In genomic region chr11:113731945-113732612, GRCm38 (mm10) we compare ENCODE assay signal across 18 mouse cellular contexts. TPM values are rescaled to one million over a fixed set of nuclear protein-coding genes. Genes with fewer than 3 reads are reported as not detected.
A peak's percentile ranks its signal among the peaks of the same experiment; 100 is the strongest.
DNase-seq lines count a peak whose midpoint lies in the region; ATAC-seq and TF ChIP-seq lines count a peak whose summit lies in the region.
"Had no signal": no experiment of that assay in that cellular context is flagged by ENCODE, and none has a peak within 500 bp of the region (broad histone marks: within the 10 kb centered on the region; RNA-seq: fewer than 3 reads in every experiment).

No protein-coding gene starts in this region.

- H3K36me3 ChIP-seq in intestine, postnatal 0 days (ENCODE audit: control insufficient read depth, insufficient read depth) = peaks cover 36% of the 10 kb centered on the region
- H3K36me3 ChIP-seq in intestine, embryonic 15.5 days = peaks cover 23% of the 10 kb centered on the region
- peaks cover 27% of the 10 kb centered on the region for H3K36me3 ChIP-seq in liver, embryonic 14.5 days (replicated peaks; ENCODE audit: control insufficient read depth, insufficient read depth, low read depth)
- peaks cover 8% of the 10 kb centered on the region for H3K36me3 ChIP-seq in C2C12 (ENCODE audit: control insufficient read depth, insufficient read depth)

- peaks cover 6% of the 10 kb centered on the region for H3K79me3 ChIP-seq in C2C12 (ENCODE audit: low read depth)

- no peak overlapping the region for H3K9ac ChIP-seq in intestine, postnatal 0 days (ENCODE audit: low read depth, low read length)
- no peak overlapping the region for H3K9ac ChIP-seq in intestine, embryonic 15.5 days
- no peak overlapping the region for H3K9ac ChIP-seq in liver, embryonic 14.5 days (replicated peaks)
- H3K9ac ChIP-seq: embryonic facial prominence, embryonic 15.5 days; heart, embryonic 15.5 days; hindbrain, embryonic 12.5 days; liver, embryonic 15.5 days; neural tube, embryonic 13.5 days had no signal

- H3K4me3 ChIP-seq in intestine, postnatal 0 days (ENCODE audit: low read depth, low read length) = no peak overlapping the region
- H3K4me3 ChIP-seq in intestine, embryonic 15.5 days (replicated peaks) = no peak overlapping the region
- H3K4me3 ChIP-seq in liver, embryonic 14.5 days (ENCODE audit: insufficient read depth in 1 of 2, low read depth in 2 of 2, low read length in 2 of 2) = no peak overlapping the region
- no peak overlapping the region for H3K4me3 ChIP-seq in C2C12 (ENCODE audit: insufficient read depth, poor library complexity, severe bottlenecking)
- H3K4me3 ChIP-seq: embryonic facial prominence, embryonic 15.5 days; heart, embryonic 15.5 days; hindbrain, embryonic 12.5 days; liver, embryonic 15.5 days; neural tube, embryonic 13.5 days had no signal

- TF ChIP-seq CTCF in intestine, postnatal 0 days (IDR thresholded peaks at IDR 0.05; ENCODE audit: low read depth) = peak; percentile 51
- peak; percentile 42 for TF ChIP-seq CTCF in liver, embryonic 14.5 days (IDR thresholded peaks at IDR 0.05; ENCODE audit: low read depth)
- no peak for TF ChIP-seq CTCF in C2C12 (IDR thresholded peaks at IDR 0.05; ENCODE audit: control insufficient read depth, insufficient read depth, insufficient read length)

- 87% methylated on average over 10 of the region's 10 CpGs for WGBS in intestine, postnatal 0 days
- 91% methylated on average over 10 of the region's 10 CpGs for WGBS in intestine, embryonic 15.5 days
- 89% methylated on average over 10 of the region's 10 CpGs for WGBS in liver, embryonic 14.5 days (ENCODE audit: insufficient replicate concordance)

- no peak overlapping the region; the same call in 1 of the 2 replicates for H3K27ac ChIP-seq in intestine, postnatal 0 days (ENCODE audit: low read depth, low read length)
- H3K27ac ChIP-seq in intestine, embryonic 15.5 days = no peak overlapping the region
- no peak overlapping the region for H3K27ac ChIP-seq in liver, embryonic 14.5 days
- H3K27ac ChIP-seq: heart, embryonic 15.5 days; hindbrain, embryonic 12.5 days; liver, embryonic 15.5 days; neural tube, embryonic 13.5 days had no signal

- no peak for ATAC-seq in intestine, postnatal 0 days
- ATAC-seq in intestine, embryonic 15.5 days = no peak
- ATAC-seq in liver, embryonic 14.5 days (ENCODE audit: insufficient read depth) = no peak
- ATAC-seq: midbrain, embryonic 16.5 days had no signal

- H3K9me3 ChIP-seq in intestine, postnatal 0 days (ENCODE audit: control insufficient read depth) = no peaks in the 10 kb centered on the region
- H3K9me3 ChIP-seq in intestine, embryonic 15.5 days = no peaks in the 10 kb centered on the region
- no peaks in the 10 kb centered on the region for H3K9me3 ChIP-seq in liver, embryonic 14.5 days (ENCODE audit: control insufficient read depth, low read length)
- H3K9me3 ChIP-seq: embryonic facial prominence, embryonic 15.5 days; heart, embryonic 15.5 days; hindbrain, embryonic 12.5 days; liver, embryonic 15.5 days; neural tube, embryonic 13.5 days had no signal

- no peak for DNase-seq in liver, embryonic 14.5 days (ENCODE audit: low read depth in 3 of 3, low spot score in 3 of 3)
- no peak for DNase-seq in liver
- DNase-seq in Muller cell, postnatal 12 days (ENCODE audit: inconsistent ontology term) = peak; percentile 43
- no peak for DNase-seq in urinary bladder, postnatal 36 days (ENCODE audit: low spot score in 2 of 2)
- no peak for DNase-seq in retina, postnatal 1 day
- DNase-seq: cerebellum, adult 18-20 months; kidney, adult 8-10 months; thymus, postnatal 25 days had no signal

- H3ac ChIP-seq in C2C12 (ENCODE audit: control insufficient read depth, insufficient read length, low read depth) = no peak overlapping the region

- H3K27me3 ChIP-seq in intestine, postnatal 0 days (replicated peaks; ENCODE audit: control insufficient read depth, insufficient read depth, low read length) = no peaks in the 10 kb centered on the region
- H3K27me3 ChIP-seq in intestine, embryonic 15.5 days (replicated peaks) = no peaks in the 10 kb centered on the region
- H3K27me3 ChIP-seq in liver, embryonic 14.5 days (ENCODE audit: control insufficient read depth, insufficient read depth, low read length) = no peaks in the 10 kb centered on the region
- H3K27me3 ChIP-seq in C2C12 (ENCODE audit: control insufficient read depth, insufficient read depth, insufficient read length) = no peaks in the 10 kb centered on the region
- H3K27me3 ChIP-seq: embryonic facial prominence, embryonic 15.5 days; heart, embryonic 15.5 days; hindbrain, embryonic 12.5 days; liver, embryonic 15.5 days; neural tube, embryonic 13.5 days had no signal

- H3K4me1 ChIP-seq in intestine, postnatal 0 days (replicated peaks; ENCODE audit: control insufficient read depth, insufficient read depth, low read length) = peaks cover 14% of the 10 kb centered on the region
- H3K4me1 ChIP-seq in intestine, embryonic 15.5 days (replicated peaks) = peaks cover 53% of the 10 kb centered on the region
- H3K4me1 ChIP-seq in liver, embryonic 14.5 days (replicated peaks; ENCODE audit: control insufficient read depth in 2 of 2, insufficient read depth in 2 of 2, low read length in 1 of 2) = peaks cover 15 to 25% of the 10 kb centered on the region in 2 experiments

- no peak for TF ChIP-seq EP300 in liver, embryonic 14.5 days (IDR thresholded peaks at IDR 0.05; ENCODE audit: low read depth)

- no peak overlapping the region for H3K4me2 ChIP-seq in intestine, postnatal 0 days (replicated peaks; ENCODE audit: low read depth)
- H3K4me2 ChIP-seq in intestine, embryonic 15.5 days (replicated peaks) = no peak overlapping the region
- H3K4me2 ChIP-seq in liver, embryonic 14.5 days (ENCODE audit: low read depth) = no peak overlapping the region
- H3K4me2 ChIP-seq: embryonic facial prominence, embryonic 15.5 days; heart, embryonic 15.5 days; hindbrain, embryonic 12.5 days; liver, embryonic 15.5 days; neural tube, embryonic 13.5 days had no signal

- H3K79me2 ChIP-seq in C2C12 (ENCODE audit: control insufficient read depth, insufficient read depth) = peaks cover 39% of the 10 kb centered on the region

TF ChIP-seq in C2C12, 6 proteins besides CTCF, POLR2A, EP300 and RAD21:
- TF ChIP-seq MAX (IDR thresholded peaks at IDR 0.05) = peak; percentile 66
- TF ChIP-seq USF1 (IDR thresholded peaks at IDR 0.05; ENCODE audit: low read depth) = peak; percentile 36
- no peak for TF ChIP-seq FOSL1 (IDR thresholded peaks at IDR 0.05; ENCODE audit: insufficient read depth, low read length, poor library complexity, severe bottlenecking)
- no peak for TF ChIP-seq CEBPB (IDR thresholded peaks at IDR 0.05; ENCODE audit: low read depth)
- no peak for TF ChIP-seq MYOD1 (IDR thresholded peaks at IDR 0.05; ENCODE audit: control insufficient read depth, insufficient read length, low read depth)
- TF ChIP-seq MYOG (IDR thresholded peaks at IDR 0.05; ENCODE audit: control insufficient read depth, extremely low read depth, insufficient read length) = no peak
TF ChIP-seq in C2C12: peak in this region for 2.

RNA-seq across cellular contexts. Expression of gene Cdc42ep4, which starts 19.6 kb away (rescaled TPM):
- 30.2 and 33.0 TPM in 2 replicates for polyA plus RNA-seq in intestine, postnatal 0 days (2015; fragmentation: Nextera tagmentation; extraction: Ambion mirVana)
- polyA plus RNA-seq in intestine, embryonic 15.5 days (2015; fragmentation: Nextera tagmentation; extraction: Ambion mirVana) = 54.4 and 57.8 TPM in 2 replicates
- polyA plus RNA-seq in liver, embryonic 14.5 days (2012; rRNA removed) = 8.7 and 9.0 TPM in 2 replicates
- 10.0 and 10.7 TPM in 2 replicates for polyA plus RNA-seq in liver, embryonic 14.5 days (2014; fragmentation: Nextera tagmentation; extraction: Ambion mirVana)
- 13.0 TPM for polyA plus RNA-seq in C2C12 (2012; fragmentation: generic; extraction: Trizol)

RNA-seq across cellular contexts. Expression of gene Cpsf4l, which starts 22.3 kb away (rescaled TPM):
- not detected in 2 replicates for polyA plus RNA-seq in intestine, postnatal 0 days (2015; fragmentation: Nextera tagmentation; extraction: Ambion mirVana)
- polyA plus RNA-seq in intestine, embryonic 15.5 days (2015; fragmentation: Nextera tagmentation; extraction: Ambion mirVana) = 0.18 TPM in 1 of 2 replicates, not detected in the other
- polyA plus RNA-seq in liver, embryonic 14.5 days (2012; rRNA removed) = 0.02 TPM in 1 of 2 replicates, not detected in the other
- 0.11 TPM in 1 of 2 replicates, not detected in the other for polyA plus RNA-seq in liver, embryonic 14.5 days (2014; fragmentation: Nextera tagmentation; extraction: Ambion mirVana)
- not detected for polyA plus RNA-seq in C2C12 (2012; fragmentation: generic; extraction: Trizol)
- polyA plus RNA-seq: liver, embryonic 15.5 days; spleen, adult 2 months had no signal

RNA-seq across cellular contexts. Expression of gene D11Wsu47e, which starts 47.9 kb away (rescaled TPM):
- polyA plus RNA-seq in intestine, postnatal 0 days (2015; fragmentation: Nextera tagmentation; extraction: Ambion mirVana) = 9.0 and 9.6 TPM in 2 replicates
- polyA plus RNA-seq in intestine, embryonic 15.5 days (2015; fragmentation: Nextera tagmentation; extraction: Ambion mirVana) = 14.6 and 17.8 TPM in 2 replicates
- 5.8 and 8.0 TPM in 2 replicates for polyA plus RNA-seq in liver, embryonic 14.5 days (2012; rRNA removed)
- polyA plus RNA-seq in liver, embryonic 14.5 days (2014; fragmentation: Nextera tagmentation; extraction: Ambion mirVana) = 7.8 and 9.2 TPM in 2 replicates
- polyA plus RNA-seq in C2C12 (2012; fragmentation: generic; extraction: Trizol) = 11.7 TPM

RNA-seq across cellular contexts. Expression of gene Fam104a, which starts 48.1 kb away (rescaled TPM):
- polyA plus RNA-seq in intestine, postnatal 0 days (2015; fragmentation: Nextera tagmentation; extraction: Ambion mirVana) = 40.0 and 41.9 TPM in 2 replicates
- polyA plus RNA-seq in intestine, embryonic 15.5 days (2015; fragmentation: Nextera tagmentation; extraction: Ambion mirVana) = 42.6 and 46.0 TPM in 2 replicates
- 20.6 and 25.0 TPM in 2 replicates for polyA plus RNA-seq in liver, embryonic 14.5 days (2012; rRNA removed)
- 44.5 and 46.8 TPM in 2 replicates for polyA plus RNA-seq in liver, embryonic 14.5 days (2014; fragmentation: Nextera tagmentation; extraction: Ambion mirVana)
- polyA plus RNA-seq in C2C12 (2012; fragmentation: generic; extraction: Trizol) = 40.1 TPM
